Mouse (Mus musculus) kidney, postnatal 10 days (tissue): ENCODE measurements around the gene Fbxo28.
"Not testable (repeated sequence)": the region's sequence is repeated elsewhere in the genome, so short reads cannot be mapped to it uniquely, and the experiment has no call there.

Experiments used
- DNase-seq: peaks from one replicate; pipeline ENCODE4 v3.0.0; 2021; ENCODE audit warnings: mixed read lengths

Gene Fbxo28

DNA sequence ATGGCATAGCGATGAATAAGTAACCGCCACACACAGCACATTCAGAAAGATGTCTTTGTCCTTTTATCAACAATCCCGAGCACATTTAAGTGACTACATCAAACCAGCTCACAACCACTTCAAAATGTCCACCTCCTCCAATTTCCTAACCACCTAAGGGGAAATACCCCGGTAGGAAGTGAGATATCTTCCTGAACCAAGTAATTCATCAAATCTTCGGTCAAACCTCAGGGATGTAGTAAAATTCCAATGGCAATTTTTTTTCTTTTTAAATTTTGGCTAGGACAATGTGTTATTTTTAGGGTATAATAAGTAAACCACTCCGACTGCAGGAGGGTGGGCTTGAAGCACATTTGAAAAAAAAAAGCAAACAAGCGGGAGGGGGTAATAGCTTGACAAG is 1.1 kb downstream of the Fbxo28 start:
- DNase-seq = no peak

DNA sequence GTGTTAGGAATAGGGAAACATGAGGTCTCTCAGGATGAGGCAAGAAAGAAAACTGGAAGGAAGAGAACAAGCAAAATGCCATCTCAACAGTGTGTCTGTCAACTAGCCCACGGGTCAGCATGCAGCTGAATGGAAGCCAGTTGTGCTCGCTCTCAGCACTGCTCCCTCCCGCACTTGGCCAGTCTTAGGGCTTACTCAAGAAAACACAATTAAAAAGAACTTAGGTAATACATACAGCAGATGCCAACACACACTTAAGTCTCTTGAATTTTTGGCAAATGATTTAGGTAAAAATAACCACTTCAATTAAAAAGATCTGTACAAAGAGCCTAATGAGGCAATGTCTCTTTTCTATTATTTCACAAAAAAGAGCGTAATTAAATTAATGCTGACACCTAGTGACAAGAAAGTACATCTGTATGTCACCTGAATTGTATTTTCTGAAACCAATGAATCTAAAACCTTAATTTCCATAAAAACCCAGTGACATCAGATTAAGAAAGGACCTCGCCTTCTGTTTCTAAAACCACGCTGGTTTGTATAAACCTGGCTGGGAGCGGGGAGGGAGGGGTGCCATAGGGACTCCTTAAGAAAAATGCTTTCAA is 2.4 kb downstream of the Fbxo28 start:
- no peak for DNase-seq

DNA sequence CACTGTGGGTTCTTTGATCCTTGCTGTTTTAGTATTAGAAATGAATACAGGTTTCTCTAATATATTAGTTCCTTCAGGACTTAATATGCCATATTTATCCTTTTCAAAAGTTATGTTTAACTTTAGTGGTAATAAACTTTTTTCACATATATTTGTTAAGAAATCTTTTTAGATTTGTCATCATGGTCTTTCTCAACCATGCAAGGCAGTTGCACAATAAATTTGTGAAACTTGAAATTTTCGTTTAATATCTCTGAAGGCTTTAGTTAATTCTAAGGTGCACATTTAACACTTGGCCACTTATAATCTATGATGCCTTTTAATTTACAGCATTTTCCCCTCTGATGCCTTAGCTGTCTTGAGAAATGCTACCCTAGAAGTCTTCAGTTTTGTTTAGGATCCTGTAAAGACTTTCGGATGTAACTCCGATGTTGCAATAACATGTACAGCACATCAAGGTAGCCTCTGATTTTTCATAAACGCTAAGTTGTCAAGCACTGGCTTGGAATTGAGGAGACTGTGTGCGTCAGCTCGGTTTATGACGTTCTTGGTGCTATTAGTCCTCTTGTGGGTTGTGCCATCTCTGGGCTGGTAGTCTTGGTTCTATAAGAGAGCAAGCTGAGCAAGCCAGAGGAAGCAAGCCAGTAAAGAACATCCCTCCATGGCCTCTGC is 7.5 kb downstream of the Fbxo28 start:
- DNase-seq = no peak

DNA sequence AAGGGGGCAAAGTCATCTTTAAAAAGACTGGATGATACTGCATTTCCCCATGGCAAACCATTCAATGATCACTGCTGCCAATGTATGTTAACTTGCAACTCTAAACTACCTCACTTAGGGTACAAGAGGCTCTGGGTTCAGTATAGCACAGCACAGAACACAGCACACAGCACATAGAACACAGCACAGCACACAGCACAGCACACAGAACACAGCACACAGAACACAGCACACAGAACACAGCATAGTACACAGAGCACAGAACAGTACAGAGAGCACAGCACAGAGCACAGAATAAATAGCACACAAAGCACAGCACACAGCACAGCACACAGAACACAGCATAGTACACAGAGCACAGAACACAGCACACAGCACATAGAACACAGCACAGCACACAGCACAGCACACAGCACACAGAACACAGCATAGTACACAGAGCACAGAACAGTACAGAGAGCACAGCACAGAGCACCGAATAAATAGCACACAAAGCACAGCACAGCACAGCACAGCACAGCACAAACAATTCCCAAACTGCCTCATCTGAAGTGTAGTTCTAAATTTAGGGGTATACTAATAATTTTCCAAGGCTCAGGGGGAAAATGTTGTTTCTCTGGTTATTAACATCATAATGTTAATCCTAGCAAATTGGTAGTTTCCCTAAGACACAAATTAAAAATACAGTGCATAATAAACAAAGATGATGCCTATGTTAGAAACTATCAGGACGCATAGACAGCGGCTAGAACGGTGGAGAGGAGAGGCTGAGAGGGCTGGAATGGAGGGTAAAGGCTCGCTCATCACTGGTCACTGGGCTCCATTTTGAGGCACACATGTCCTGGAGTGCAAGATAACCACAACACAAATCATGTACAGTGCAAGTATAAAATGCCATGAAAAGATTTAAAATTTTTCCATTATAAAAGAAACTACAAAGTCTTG is 9.1 kb downstream of the Fbxo28 start:
- DNase-seq = no peak

GRCm38 (mm10) chr1:182325919-182326318 is 15.5 kb downstream of the Fbxo28 start:
- no peak for DNase-seq

GRCm38 (mm10) chr1:182324552-182324951 is 16.9 kb downstream of the Fbxo28 start:
- DNase-seq = no peak

DNA sequence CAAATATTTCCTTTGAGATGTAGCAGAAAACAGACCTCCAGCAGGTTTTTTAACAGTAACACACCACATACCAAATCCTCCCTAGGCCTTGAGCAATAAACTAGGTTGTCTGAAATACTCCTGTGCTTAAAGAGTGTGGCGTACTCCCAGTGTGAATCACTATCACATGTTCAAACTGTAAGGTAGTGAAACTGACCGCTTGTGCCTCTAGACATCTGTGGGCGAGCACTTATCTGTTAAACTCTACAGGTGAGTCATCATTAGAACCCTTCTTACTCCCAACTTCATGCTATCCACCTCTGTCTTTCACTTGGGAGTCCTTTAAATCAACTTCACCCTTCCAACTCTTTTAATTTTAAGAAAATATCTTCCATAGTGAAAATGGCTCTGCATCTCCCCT is 18.3 kb downstream of the Fbxo28 start:
- no peak for DNase-seq

DNA sequence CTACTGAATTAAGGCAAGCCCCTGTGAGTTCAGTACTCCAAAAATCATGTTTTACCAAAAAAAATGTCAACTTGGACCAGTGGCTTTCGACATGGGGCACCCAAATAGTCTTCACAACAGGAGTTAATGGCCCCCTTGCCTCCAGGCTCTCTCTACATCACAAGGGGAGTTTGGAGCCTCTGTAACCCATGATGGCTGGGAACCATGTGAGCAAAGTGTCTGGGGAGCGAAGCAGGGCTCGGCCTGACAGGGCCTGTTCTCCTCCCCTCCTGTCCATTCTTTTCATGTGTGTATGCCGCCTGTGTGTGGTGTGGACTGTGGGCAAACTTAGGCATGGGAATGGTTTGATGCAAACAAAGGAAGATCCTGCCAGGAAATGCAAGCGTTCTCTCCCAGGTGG is 27.2 kb downstream of the Fbxo28 start:
- DNase-seq = no peak

DNA sequence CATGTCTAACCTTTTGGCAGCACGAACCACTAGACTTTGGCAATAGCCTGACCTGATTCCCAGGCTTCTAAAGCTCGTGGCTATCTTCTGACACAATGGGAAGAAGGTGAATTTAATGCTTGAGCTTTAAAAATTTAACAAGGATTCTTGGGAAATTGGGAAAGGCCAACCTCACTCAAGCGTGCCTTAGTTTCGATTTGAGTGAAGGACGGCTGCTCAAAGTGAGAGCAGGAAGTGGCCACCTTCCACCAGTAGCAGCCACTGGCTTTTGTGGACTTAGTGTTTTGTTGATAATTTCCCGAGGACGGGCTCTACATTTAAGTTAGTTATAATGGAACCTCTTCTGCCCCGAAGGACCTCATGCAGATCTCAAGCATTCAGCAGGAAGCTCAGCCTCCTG is 28.2 kb downstream of the Fbxo28 start:
- no peak for DNase-seq

DNA sequence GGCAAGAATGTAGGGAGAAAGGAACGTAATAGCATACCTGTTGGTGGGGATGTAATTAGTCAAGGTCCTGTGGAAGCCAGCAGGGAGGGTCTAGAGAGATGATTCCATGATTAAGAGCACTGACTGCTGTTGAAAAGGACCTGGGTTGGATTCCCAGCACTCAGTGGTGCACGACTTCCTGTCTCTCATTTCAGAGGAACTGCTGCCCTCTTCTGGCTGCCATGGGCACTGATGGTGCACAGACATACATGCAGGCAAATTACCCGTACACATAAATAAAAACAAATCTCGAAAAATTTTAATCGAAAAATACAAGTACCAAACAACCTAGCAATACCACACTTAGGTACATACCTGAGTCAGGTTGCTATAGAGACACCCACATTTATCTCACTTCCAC is 30.1 kb downstream of the Fbxo28 start:
- DNase-seq = peak; percentile 24

- DNase-seq = no peak
These were observed 31.1 kb downstream of the Fbxo28 start for GRCm38 (mm10) chr1:182310316-182310715.

DNA sequence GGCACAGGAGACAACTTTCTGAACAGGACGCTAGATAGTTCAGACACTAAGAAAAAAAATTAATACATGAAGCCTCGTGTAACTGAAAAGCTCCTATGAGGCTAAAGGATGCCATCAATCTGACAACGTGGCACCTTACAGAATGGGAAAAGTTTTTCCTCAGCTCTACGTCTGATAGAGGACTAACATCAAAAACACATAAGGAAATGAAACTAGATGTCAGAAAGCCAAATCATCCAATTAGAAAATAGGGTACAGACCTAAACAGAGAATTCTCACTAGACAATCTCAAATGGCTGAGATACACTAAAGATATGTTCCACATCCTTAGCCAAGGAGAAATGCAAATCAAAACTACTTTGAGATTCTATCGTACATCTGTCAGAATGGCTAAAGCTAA is 32.0 kb downstream of the Fbxo28 start:
- no peak for DNase-seq

DNA sequence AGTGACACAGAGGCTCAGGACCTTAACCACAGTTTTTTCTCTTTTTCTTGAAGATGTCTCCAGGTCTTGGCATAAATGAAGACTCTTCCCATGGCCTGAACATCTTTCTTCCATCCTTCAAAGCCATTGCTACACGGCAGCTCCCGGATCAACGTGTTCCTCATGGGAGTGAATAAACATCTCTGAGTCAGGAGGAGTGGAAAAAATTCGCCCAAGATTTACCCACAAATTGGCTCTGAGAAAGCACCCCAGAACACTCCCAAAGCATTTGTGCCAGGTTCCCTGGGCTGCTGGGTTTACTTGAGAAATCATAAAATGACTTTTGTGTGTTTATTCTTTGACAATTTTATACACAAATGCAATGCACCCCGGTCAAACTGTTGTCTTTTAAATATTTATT is 38.5 kb downstream of the Fbxo28 start:
- DNase-seq = no peak

DNA sequence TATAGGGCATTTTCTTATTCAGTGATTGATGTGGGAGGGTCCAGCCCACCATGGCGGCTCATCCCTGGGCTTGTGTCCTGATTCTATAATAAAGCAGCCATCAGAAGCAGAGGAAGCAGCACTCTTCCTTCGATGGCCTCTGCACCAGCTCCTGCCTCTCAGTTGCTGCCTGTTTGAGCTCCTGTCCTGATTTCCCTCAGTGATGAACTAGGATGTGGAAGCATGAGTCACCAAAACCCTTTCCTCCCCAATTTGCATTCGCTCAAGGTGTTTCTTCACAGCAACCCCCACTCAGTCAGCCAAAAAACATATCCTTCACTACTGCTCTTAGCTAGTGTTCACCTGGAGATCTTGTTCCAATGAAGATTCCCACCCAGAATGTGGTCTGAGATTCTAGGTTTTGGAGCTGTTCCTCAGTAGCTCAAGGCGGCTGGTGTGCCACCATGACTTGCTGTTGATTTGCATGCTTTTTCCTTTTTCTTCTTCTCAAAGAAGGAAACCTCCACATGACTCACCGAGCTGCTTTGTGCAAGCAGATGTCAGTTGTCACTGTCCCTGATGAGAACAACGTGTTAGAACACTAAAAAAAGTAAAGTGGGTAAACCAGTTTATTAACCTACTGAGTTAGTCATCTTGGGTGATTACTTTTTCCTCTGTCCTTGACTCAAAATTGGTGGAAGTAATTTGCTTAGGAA is 39.1 kb downstream of the Fbxo28 start:
- DNase-seq = no peak

DNA sequence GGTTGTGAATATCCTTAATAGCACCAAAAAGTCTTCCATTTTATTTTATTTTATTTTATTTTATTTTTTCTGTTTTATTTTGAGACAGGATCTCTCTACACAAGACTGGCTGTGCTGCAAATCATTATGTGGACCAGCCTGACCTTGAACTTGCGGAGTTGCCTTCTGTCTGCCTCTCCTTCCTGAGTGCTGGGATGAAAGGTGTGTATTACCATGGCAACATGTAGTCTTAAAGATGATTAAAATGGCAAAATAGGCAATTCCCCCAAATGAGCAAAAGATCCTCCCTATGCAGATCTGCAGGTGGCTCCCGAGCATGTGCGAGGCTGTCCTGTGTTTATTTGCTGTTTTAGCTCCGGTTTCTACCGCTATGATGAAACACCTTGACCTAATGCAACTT is 43.6 kb downstream of the Fbxo28 start:
- no peak for DNase-seq

GRCm38 (mm10) chr1:182297246-182297645 is 44.2 kb downstream of the Fbxo28 start:
- no peak for DNase-seq

DNA sequence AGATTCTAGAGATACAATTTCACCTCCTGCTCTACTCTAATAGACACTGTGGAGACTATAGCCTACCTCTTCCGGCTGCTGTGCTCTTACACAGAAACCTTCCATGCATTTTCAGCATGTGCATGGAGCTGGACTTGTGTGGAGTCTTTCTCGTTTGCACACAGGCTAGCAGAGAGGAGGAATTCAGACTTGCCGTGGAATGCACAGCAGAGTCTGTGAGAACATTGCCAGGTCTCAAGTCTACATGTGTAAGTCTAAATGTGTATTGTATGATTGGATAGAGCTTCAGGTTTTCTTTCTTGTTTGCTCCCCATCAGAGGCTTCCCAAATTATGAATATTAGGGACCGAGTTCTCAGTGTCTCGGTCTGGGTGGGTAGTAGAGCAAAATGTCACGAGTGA is 44.6 kb downstream of the Fbxo28 start:
- DNase-seq = no peak

GRCm38 (mm10) chr1:182296141-182296540 is 45.3 kb downstream of the Fbxo28 start:
- DNase-seq = no peak

DNA sequence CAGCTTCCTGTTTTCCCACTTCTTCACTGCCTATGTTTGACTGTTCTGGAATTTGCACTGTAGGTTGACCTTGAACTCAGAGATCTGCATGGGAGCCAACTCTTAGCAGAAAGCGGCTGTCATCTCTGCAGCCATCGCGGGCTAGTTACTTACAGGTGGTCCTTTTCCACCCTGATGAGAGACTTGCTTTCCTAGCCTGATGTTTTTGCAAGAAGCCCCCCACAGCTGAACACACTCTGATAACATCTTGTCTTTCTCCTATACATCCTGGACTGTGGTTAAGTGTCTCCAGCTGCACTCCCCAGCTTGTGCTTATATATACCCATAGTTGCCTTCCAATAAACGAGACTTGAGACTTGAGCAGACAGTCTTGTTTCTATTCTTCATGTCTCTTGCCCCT is 49.1 kb downstream of the Fbxo28 start:
- no peak for DNase-seq

- not testable (repeated sequence) for DNase-seq
These were observed 50.7 kb downstream of the Fbxo28 start for GRCm38 (mm10) chr1:182290741-182291140.

- DNase-seq = no peak
These were observed 51.6 kb downstream of the Fbxo28 start for GRCm38 (mm10) chr1:182289781-182290180.

DNA sequence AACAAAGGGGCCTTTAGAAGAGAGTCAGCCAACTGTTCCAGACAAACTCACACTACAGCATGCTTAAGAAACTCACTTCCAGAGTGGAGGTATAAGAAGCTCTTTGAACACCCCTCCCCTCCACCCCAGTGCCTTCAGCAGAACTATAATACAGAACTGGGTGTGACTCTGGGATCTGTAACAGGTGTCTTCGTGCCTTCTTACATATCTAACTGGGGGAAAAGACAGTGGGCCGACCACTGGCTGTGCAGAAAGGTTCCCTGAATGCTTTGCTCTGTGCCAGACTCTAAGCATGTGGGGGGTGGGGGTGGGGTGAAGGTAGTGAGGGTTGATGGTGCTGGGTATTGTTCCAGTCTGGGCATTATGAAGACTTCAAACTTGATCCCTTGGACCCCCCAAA is 52.8 kb downstream of the Fbxo28 start:
- DNase-seq = no peak

DNA sequence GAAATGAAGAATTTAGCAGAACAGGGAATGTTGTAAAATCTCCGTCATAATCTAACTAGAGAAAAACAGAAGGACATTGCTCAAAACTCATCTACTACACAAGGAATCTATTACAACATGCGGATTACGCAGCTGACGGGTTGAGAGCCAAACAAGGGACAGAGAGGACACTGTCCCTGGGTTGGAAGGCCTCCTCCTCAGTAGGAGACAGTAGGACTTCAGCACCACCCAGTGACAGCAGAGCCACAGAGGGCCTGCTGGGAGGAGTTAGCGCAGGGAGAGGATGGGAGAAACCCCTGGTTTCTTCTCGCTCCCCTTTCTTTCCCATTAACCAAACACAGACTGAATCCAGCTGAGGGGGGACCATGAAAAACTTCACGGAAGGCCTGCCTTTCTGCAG is 53.6 kb downstream of the Fbxo28 start:
- DNase-seq = no peak
